Mouse (Mus musculus) gastrocnemius, adult 8-10 months (tissue): ENCODE results near the gene Dyrk2. TPM values are rescaled to one million over a fixed set of nuclear protein-coding genes. Genes with fewer than 3 reads are reported as not detected.

Source experiments
- DNase-seq, 2 experiments: peaks; one replicate each; pipeline ENCODE4 v3.0.0; 2022; ENCODE audit warnings: low spot score in 2 of 2
- total RNA-seq, 4 experiments: library from RNA; stranded (reverse); gene quantifications; 2 replicates each; pipeline ENCODE4 v1.2.4; 2022

Dyrk2 gene
- total RNA-seq: 10 to 100 TPM; 36.5 to 88.3 (median 52.5) TPM

GRCm38 (mm10) chr10:118870201-118870980, at the start of gene Dyrk2:
TSS of gene Dyrk2 (minus strand) at chr10:118870209.
- DNase-seq: no peak

- no peak for DNase-seq
Measured at GRCm38 (mm10) chr10:118902625-118903024, 32.6 kb upstream of the Dyrk2 start.

- no peak for DNase-seq
Measured at GRCm38 (mm10) chr10:118893645-118894044, 23.6 kb upstream of the Dyrk2 start.

- no peak for DNase-seq
Measured at GRCm38 (mm10) chr10:118884126-118884525, 14.1 kb upstream of the Dyrk2 start.

DNA sequence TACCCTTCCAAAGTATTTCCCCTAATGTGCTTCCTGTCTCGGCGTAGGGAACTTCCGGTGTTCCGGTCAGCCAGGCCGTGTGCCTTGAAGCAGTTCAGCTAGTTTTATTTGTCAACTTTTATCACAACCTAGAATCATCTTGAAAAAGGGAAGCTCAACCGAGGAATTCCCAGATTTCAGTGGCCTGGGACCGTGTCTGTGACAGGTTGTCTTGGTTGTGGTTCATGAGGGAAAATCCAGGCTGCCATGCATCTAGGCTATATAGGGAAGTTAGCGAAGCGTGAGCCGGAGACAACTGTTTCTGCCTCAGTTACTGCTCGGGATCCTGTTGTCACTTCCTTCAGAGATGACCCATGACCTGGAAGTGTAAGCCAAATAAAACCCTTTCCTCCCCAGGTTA, 13.3 kb upstream of the Dyrk2 start:
- DNase-seq: no peak

- DNase-seq: no peak
Measured at GRCm38 (mm10) chr10:118882258-118882885, 12.4 kb upstream of the Dyrk2 start.

DNA sequence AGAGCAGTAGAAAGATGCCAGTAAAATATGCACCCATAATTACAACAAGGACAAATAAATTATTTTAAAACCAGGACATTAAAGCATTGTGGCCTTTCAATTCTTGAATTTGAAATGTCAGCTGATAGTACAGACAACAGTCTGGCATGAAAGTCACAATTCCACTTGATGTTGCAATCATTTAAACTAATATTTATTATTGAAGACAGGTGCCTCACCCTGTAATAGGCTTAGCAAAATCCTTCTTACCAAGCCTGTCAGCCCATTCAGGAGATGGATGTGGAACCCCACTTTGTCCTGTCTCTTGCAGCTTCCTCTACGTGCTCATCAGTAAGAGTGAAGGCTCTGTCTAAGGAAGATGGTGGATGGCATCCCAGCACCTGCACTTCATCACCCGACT, 10.8 kb upstream of the Dyrk2 start:
- no peak for DNase-seq

DNA sequence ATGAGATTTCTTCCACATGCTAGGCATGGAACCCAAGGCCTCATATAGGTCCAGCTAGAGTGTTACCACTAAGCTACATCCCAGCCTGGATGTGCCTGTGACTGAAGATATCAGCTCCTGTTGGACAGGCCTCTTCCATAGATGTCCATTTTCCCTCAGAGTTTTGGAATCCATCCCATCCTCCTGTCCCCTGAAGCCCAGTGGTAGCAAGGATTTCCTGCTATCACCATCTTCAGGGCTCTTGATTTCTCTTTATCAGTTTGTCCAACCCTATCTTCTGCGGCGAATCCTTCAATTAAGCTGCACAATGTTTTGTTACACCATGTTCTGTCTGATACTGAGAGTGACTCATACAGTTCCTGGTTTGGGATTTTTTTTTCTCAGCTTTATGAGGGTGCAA, 2.2 kb upstream of the Dyrk2 start:
- no peak for DNase-seq

DNA sequence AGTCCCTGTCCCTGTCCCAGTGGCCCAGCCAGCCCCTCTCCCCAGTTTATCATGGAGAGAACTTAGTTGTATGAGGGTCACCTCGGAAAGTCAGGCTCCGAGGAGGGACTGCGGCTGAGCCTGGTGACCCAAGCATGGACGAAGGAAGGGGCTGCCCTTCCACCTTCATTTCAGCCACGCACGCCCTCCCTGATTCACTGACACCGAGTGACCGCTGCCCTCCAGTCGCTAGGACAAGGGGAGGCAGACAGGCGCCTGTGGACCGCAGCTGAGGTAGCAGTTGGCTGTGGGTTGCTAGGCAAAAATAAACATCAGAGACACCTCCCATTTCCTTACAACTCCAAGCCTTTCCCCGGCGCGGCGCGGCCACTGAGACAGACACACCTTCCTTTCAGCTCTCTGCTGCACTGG, 413 bp downstream of the Dyrk2 start:
- peak; percentile 55 to 72 for DNase-seq

DNA sequence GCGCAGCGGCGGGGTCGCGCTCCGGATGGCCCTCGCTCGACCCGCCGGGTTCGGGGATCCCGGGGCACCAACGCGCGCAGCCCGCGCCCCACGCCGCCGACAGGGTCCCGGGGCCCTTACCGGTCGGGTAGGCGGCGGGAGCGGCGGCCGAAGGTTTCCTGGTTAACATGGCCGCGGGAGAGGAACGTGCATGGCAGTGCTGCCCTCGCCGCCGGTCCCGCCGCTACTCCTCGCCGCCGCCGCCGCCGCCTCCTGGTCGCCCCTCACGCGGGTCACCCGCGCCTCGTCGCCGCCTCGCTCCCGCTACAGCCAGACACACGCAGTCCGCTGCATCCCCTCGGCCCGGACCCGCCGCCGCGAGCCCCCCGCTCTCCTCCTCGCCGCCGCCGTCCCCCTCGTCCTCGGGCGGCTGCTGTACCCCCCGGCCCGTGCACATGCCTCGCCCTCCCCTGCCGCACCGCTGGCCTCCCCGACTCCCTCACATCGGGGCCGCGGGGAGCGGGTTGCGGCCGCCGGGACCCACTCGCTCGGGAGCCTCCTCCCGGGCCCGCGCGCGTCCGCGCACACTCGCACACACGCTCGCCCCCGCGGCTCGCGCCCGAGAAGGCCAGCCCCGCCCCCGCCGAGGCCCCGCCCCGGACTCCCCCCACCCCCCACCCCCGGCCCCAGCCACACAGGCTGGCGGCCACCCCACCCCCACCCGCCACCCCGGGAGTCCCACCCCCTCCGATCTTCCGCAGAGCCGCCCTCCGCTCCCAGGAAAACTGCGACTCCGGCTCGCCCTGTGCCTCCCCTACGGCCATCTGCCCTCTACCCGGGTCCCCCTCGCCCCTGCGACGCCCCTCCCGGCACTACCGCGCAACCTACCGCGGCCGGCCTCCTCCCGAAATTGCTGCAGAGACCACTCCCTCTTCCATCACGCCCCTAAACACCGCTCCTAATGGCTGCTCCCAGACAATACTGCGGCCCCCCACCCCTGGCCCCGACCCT, 1.1 kb downstream of the Dyrk2 start:
- peak; percentile 61 to 74 for DNase-seq

DNA sequence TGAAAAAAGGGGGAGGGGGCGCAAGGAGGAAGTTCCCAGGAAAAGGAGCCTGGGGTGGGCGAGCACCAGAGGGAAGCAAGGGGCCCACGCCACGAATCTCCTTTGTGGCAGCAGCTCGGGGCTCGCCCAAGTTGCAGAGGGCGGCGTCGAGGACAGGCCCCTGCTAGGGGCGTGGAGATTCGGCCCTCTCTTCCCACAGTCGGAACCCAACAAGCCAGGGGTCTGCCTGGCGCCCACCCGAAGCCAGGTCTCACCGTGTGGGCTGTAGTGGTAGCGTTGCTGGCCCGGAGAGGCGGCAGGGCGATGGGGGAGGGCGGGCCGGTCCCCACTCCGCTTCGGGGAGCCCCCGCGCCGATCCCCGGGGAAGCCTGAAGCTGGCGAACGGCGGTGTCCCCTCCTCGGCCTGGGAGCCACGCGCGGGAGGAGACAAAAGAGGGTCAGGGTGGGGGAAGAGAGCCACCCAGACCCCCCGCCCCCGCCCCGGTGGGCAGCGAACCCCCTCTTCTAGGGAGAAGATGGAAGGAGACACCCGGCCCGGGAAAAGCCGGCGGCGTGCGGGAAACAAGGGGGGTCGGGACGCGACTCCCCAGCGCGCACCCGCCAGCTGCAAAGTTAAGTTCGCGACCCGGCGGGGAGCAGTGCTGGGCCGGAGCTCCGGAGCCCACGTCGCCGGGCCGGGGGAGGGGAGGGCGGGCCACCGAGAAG, 2.0 kb downstream of the Dyrk2 start:
- peak in 1 of 2 experiments; percentile 17 for DNase-seq

DNA sequence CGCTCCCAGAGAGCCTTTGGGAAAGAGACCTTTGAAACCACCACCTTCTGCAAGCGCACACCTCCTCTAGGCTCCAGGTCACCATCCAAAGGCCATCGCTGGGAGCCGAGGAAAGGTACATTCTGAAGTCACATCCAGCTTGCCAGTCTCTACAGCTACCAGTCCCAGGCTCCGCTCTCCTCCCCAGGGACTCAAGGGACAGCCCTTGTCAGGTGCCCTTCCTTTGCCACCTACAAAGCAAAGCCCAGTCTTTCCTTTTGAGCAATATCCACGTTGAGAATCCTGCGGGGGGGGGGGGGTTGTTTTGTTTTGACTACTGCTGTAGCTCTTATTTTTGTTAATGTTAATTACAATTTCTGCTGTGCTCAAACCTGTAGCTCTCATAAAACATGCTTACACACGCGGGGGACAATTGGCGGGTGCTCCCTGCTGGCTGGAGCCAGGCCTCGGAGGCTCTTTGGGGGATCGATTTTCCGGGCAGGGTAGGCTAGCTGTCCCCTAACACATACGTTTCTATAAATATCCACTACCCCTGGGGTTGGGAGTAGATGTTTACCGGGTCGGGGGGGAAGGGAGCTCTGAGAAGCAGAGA, 2.6 kb downstream of the Dyrk2 start:
- no peak for DNase-seq

- DNase-seq: no peak
Measured at GRCm38 (mm10) chr10:118864976-118865375, 5.0 kb downstream of the Dyrk2 start.

- DNase-seq: no peak
Measured at GRCm38 (mm10) chr10:118863611-118864010, 6.4 kb downstream of the Dyrk2 start.

- DNase-seq: no peak
Measured at GRCm38 (mm10) chr10:118862233-118862632, 7.8 kb downstream of the Dyrk2 start.

GRCm38 (mm10) chr10:118861234-118862025, 8.6 kb downstream of the Dyrk2 start:
- no peak for DNase-seq

- no peak for DNase-seq
Measured at GRCm38 (mm10) chr10:118859655-118860054, 10.4 kb downstream of the Dyrk2 start.

- DNase-seq: no peak
Measured at GRCm38 (mm10) chr10:118854641-118855040, 15.4 kb downstream of the Dyrk2 start.

GRCm38 (mm10) chr10:118852554-118852953, 17.5 kb downstream of the Dyrk2 start:
- DNase-seq: no peak

DNA sequence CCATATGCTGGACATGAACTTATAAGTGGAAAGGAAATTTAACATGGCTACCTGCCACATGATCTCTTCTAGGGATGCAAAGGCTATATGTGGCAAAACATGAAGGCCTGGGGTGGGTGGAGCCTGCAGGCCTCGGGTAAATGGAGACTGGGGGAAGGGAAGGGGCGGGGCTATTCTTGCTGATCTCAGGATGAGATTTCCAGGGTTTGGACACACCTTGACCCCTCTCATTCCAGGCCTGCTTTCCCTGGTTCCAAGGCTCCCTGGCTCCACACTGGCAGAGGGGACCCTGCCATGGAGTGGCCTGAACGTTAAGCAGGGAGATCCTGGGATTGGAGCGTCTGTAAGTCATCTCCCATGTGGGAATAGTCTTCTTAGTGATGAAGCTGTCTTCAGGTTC, 21.5 kb downstream of the Dyrk2 start:
- no peak for DNase-seq
